ENCODE assay signal across 8 mouse cellular contexts in the genomic region with DNA sequence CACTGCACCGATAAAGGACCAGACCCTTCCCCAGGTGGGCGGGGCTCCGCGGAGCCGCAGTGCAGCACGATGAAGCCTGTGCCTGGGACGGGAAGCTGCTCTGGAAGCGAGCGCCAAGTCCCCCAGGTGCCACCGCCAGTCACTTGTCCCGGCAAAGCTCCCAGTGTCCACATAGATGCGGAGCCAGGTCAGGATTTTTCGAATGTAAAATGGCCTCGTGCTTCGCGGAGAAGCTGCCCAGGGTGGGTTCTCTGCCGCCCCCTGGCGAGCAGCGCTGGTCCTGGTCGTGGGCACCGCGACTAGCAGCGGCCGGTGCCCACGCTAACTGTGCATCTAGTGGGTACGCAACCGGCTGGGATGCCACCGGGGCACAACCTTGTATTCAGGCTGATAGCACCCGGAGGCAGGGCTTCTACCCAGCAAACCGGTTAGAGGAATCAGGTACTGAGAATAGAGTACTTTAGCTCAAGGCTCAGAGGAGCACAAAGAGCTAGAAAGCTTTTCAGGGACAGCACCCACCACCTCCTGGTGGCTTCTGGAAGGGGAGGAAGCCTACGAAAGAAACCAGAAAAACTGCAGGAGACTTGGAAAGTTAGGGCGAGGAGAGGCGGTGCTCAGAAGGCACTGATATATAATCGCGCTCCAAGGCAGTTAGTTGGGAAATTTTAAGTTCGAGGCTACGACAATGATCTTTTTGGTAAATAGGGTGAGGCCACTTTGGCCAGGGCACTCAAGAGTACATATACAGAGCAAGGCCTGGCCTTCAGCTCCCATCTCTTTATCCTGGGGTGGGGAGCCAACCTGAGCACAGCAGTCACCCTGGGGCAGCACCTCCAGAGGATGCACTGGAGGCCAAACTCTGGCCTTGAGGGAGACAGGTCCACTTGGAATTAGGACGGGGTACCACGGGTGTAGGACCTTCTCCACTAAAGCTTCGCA. TPM values are rescaled to one million over a fixed set of nuclear protein-coding genes. Genes with fewer than 3 reads are reported as not detected.
A peak's percentile ranks its signal among the peaks of the same experiment; 100 is the strongest.
DNase-seq lines count a peak whose midpoint lies in the region; ATAC-seq and TF ChIP-seq lines count a peak whose summit lies in the region.

No protein-coding gene starts in this region.

- H3K4me2 ChIP-seq in heart, embryonic 16.5 days (ENCODE audit: low read depth, low read length), result peak overlapping the region; percentile 78
- peak overlapping the region; percentile 82 for H3K4me2 ChIP-seq in liver, postnatal 0 days (ENCODE audit: low read depth, low read length)
- H3K4me2 ChIP-seq in neural tube, embryonic 13.5 days, result peak overlapping the region; percentile 68
- peak overlapping the region; percentile 75 for H3K4me2 ChIP-seq in stomach, postnatal 0 days (replicated peaks; ENCODE audit: low read depth)

- peak overlapping the region; percentile 76 for H3K9ac ChIP-seq in heart, embryonic 16.5 days (ENCODE audit: low read length)
- peak overlapping the region; percentile 54 for H3K9ac ChIP-seq in liver, postnatal 0 days (replicated peaks)
- peak overlapping the region; percentile 80 for H3K9ac ChIP-seq in neural tube, embryonic 13.5 days
- H3K9ac ChIP-seq in stomach, postnatal 0 days (ENCODE audit: low read length), result peak overlapping the region; percentile 70

- peak overlapping the region; percentile 52 for H3K4me3 ChIP-seq in forebrain, embryonic 10.5 days
- H3K4me3 ChIP-seq in heart, embryonic 16.5 days (ENCODE audit: low read length), result peak overlapping the region; percentile 55
- H3K4me3 ChIP-seq in liver, postnatal 0 days (ENCODE audit: low read depth, low read length), result peak overlapping the region; percentile 51
- peak overlapping the region; percentile 41 for H3K4me3 ChIP-seq in neural tube, embryonic 13.5 days
- peak overlapping the region; percentile 49 for H3K4me3 ChIP-seq in stomach, postnatal 0 days (ENCODE audit: low read depth, low read length)

- peaks cover 57% of the 10 kb centered on the region for H3K4me1 ChIP-seq in forebrain, embryonic 10.5 days
- H3K4me1 ChIP-seq in heart, embryonic 16.5 days (ENCODE audit: control insufficient read depth, insufficient read depth, low read length), result peaks cover 28% of the 10 kb centered on the region
- H3K4me1 ChIP-seq in liver, postnatal 0 days (ENCODE audit: insufficient read depth), result peaks cover 21% of the 10 kb centered on the region
- peaks cover 35% of the 10 kb centered on the region for H3K4me1 ChIP-seq in neural tube, embryonic 13.5 days (replicated peaks)
- peaks cover 5% of the 10 kb centered on the region; the same call in 1 of the 2 replicates for H3K4me1 ChIP-seq in stomach, postnatal 0 days (replicated peaks; ENCODE audit: control insufficient read depth, insufficient read depth)

- H3K27ac ChIP-seq in forebrain, embryonic 10.5 days, result peak overlapping the region; percentile 98
- H3K27ac ChIP-seq in heart, embryonic 16.5 days (ENCODE audit: low read length), result peak overlapping the region; percentile 44
- H3K27ac ChIP-seq in liver, postnatal 0 days (ENCODE audit: low read depth), result peak overlapping the region; percentile 60; the same call in 1 of the 2 replicates
- H3K27ac ChIP-seq in neural tube, embryonic 13.5 days (replicated peaks), result peak overlapping the region; percentile 96
- H3K27ac ChIP-seq in stomach, postnatal 0 days (replicated peaks), result peak overlapping the region; percentile 53; the same call in 1 of the 2 replicates

- H3K27me3 ChIP-seq in forebrain, embryonic 10.5 days (ENCODE audit: poor library complexity, severe bottlenecking), result peaks cover 14% of the 10 kb centered on the region; the same call in 1 of the 2 replicates
- no peaks in the 10 kb centered on the region for H3K27me3 ChIP-seq in heart, embryonic 16.5 days (ENCODE audit: control insufficient read depth, insufficient read depth, low read length)
- peaks cover 7% of the 10 kb centered on the region; the same call in 1 of the 2 replicates for H3K27me3 ChIP-seq in liver, postnatal 0 days (ENCODE audit: insufficient read depth, low read length)
- H3K27me3 ChIP-seq in neural tube, embryonic 13.5 days, result no peaks in the 10 kb centered on the region
- H3K27me3 ChIP-seq in stomach, postnatal 0 days (ENCODE audit: control insufficient read depth, insufficient read depth, low read length), result no peaks in the 10 kb centered on the region

- H3K36me3 ChIP-seq in forebrain, embryonic 10.5 days (replicated peaks), result peaks cover 18% of the 10 kb centered on the region
- peaks cover 5% of the 10 kb centered on the region; the same call in 1 of the 2 replicates for H3K36me3 ChIP-seq in heart, embryonic 16.5 days (ENCODE audit: control insufficient read depth, insufficient read depth)
- H3K36me3 ChIP-seq in liver, postnatal 0 days (replicated peaks; ENCODE audit: insufficient read depth, low read length), result no peaks in the 10 kb centered on the region; the same call in 1 of the 2 replicates
- H3K36me3 ChIP-seq in neural tube, embryonic 13.5 days, result peaks cover 7% of the 10 kb centered on the region
- H3K36me3 ChIP-seq in stomach, postnatal 0 days (ENCODE audit: control insufficient read depth, insufficient read depth, low read length), result no peaks in the 10 kb centered on the region; the same call in 1 of the 2 replicates

- TF ChIP-seq CTCF in liver, postnatal 0 days (IDR thresholded peaks at IDR 0.05; ENCODE audit: low read depth), result peak; percentile 92
- TF ChIP-seq CTCF in stomach, postnatal 0 days (IDR thresholded peaks at IDR 0.05; ENCODE audit: low read depth), result peak; percentile 90

- peaks cover 5% of the 10 kb centered on the region; the same call in 1 of the 2 replicates for H3K9me3 ChIP-seq in forebrain, embryonic 10.5 days
- H3K9me3 ChIP-seq in heart, embryonic 16.5 days (replicated peaks; ENCODE audit: control insufficient read depth, low read length), result no peaks in the 10 kb centered on the region
- no peaks in the 10 kb centered on the region for H3K9me3 ChIP-seq in liver, postnatal 0 days (ENCODE audit: low read length)
- no peaks in the 10 kb centered on the region for H3K9me3 ChIP-seq in neural tube, embryonic 13.5 days
- no peaks in the 10 kb centered on the region for H3K9me3 ChIP-seq in stomach, postnatal 0 days (ENCODE audit: control insufficient read depth, low read length)

- 0 out of 2 replicates have a peak, but pooled peaks have one; percentile 11 for ATAC-seq in heart, embryonic 16.5 days (replicated peaks; ENCODE audit: extremely low read depth, insufficient read depth, low FRiP score)
- ATAC-seq in liver, postnatal 0 days, result peak; percentile 65
- peak; percentile 67 for ATAC-seq in neural tube, embryonic 13.5 days (ENCODE audit: low read depth)
- ATAC-seq in stomach, postnatal 0 days (ENCODE audit: low FRiP score, low TSS enrichment), result peak; percentile 59

- DNase-seq in CD4-positive, CD25-positive, alpha-beta regulatory T cell, adult 2 months (ENCODE audit: low read depth, low spot score), result peak; percentile 91
- peak; percentile 68 for DNase-seq in c-Kit-positive CD71-negative TER-119-negative erythroid progenitor cells, embryonic 14.5 days (ENCODE audit: low read depth)
- DNase-seq in forebrain, embryonic 10.5 days (ENCODE audit: extremely low spot score, low spot score), result peak; percentile 80
- DNase-seq in kidney, postnatal 14 days, result peak; percentile 85
- peak; percentile 88 for DNase-seq in liver, postnatal 0 days
- DNase-seq in stomach, postnatal 0 days (ENCODE audit: low spot score), result peak; percentile 88

- 4% methylated on average over 40 of the region's 40 CpGs for WGBS in forebrain, embryonic 10.5 days
- 9% methylated on average over 40 of the region's 40 CpGs for WGBS in heart, embryonic 16.5 days
- WGBS in liver, postnatal 0 days (ENCODE audit: insufficient replicate concordance), result 8% methylated on average over 40 of the region's 40 CpGs
- 7% methylated on average over 40 of the region's 40 CpGs for WGBS in neural tube, embryonic 13.5 days
- WGBS in stomach, postnatal 0 days, result 8% methylated on average over 40 of the region's 40 CpGs

- TF ChIP-seq EP300 in liver, postnatal 0 days (IDR thresholded peaks at IDR 0.05; ENCODE audit: low read depth), result no peak
- TF ChIP-seq EP300 in stomach, postnatal 0 days (optimal IDR thresholded peaks at IDR 0.05), result no peak

RNA-seq across cellular contexts. Expression of gene Tmem209, which starts 49.5 kb away (rescaled TPM):
- polyA plus RNA-seq in forebrain, embryonic 10.5 days (2016; fragmentation: Nextera tagmentation; extraction: Ambion mirVana), result 54.3 and 56.6 TPM in 2 replicates
- polyA plus RNA-seq in heart, embryonic 16.5 days (2015; fragmentation: Nextera tagmentation; extraction: Ambion mirVana), result 21.7 and 27.6 TPM in 2 replicates
- polyA plus RNA-seq in liver, postnatal 0 days (2015; fragmentation: Nextera tagmentation; extraction: Ambion mirVana), result 10.8 and 12.6 TPM in 2 replicates
- polyA plus RNA-seq in neural tube, embryonic 13.5 days (2015; fragmentation: Nextera tagmentation; extraction: Ambion mirVana), result 28.3 and 28.4 TPM in 2 replicates
- polyA plus RNA-seq in stomach, postnatal 0 days (2015; fragmentation: Nextera tagmentation; extraction: Ambion mirVana), result 13.0 and 13.7 TPM in 2 replicates

RNA-seq across cellular contexts. Expression of gene Ssmem1, which starts 49.6 kb away (rescaled TPM):
- 0.16 and 0.34 TPM in 2 replicates for polyA plus RNA-seq in forebrain, embryonic 10.5 days (2016; fragmentation: Nextera tagmentation; extraction: Ambion mirVana)
- polyA plus RNA-seq in heart, embryonic 16.5 days (2015; fragmentation: Nextera tagmentation; extraction: Ambion mirVana), result 0.12 TPM in 1 of 2 replicates, not detected in the other
- not detected in 2 replicates for polyA plus RNA-seq in liver, postnatal 0 days (2015; fragmentation: Nextera tagmentation; extraction: Ambion mirVana)
- not detected in 2 replicates for polyA plus RNA-seq in neural tube, embryonic 13.5 days (2015; fragmentation: Nextera tagmentation; extraction: Ambion mirVana)
- polyA plus RNA-seq in stomach, postnatal 0 days (2015; fragmentation: Nextera tagmentation; extraction: Ambion mirVana), result not detected in 2 replicates

RNA-seq across cellular contexts. Expression of gene Klhdc10, which starts 58.4 kb away (rescaled TPM):
- polyA plus RNA-seq in forebrain, embryonic 10.5 days (2016; fragmentation: Nextera tagmentation; extraction: Ambion mirVana), result 27.2 and 27.5 TPM in 2 replicates
- polyA plus RNA-seq in heart, embryonic 16.5 days (2015; fragmentation: Nextera tagmentation; extraction: Ambion mirVana), result 16.8 and 19.0 TPM in 2 replicates
- polyA plus RNA-seq in liver, postnatal 0 days (2015; fragmentation: Nextera tagmentation; extraction: Ambion mirVana), result 6.4 and 6.9 TPM in 2 replicates
- 27.8 and 31.4 TPM in 2 replicates for polyA plus RNA-seq in neural tube, embryonic 13.5 days (2015; fragmentation: Nextera tagmentation; extraction: Ambion mirVana)
- polyA plus RNA-seq in stomach, postnatal 0 days (2015; fragmentation: Nextera tagmentation; extraction: Ambion mirVana), result 6.0 and 6.3 TPM in 2 replicates

Comparison
In these comparisons a context has a peak if more than half of its experiments do, and no peak if none do; other contexts are left out.
1. Peak in every context shown above with its lines: DNase-seq, ATAC-seq, H3K4me3 ChIP-seq and H3K27ac ChIP-seq.
2. H3K27ac ChIP-seq: peak in every context shown above with its lines; median percentile 98 in forebrain, embryonic 10.5 days; 96 in neural tube, embryonic 13.5 days; 60 in liver, postnatal 0 days; 53 in stomach, postnatal 0 days; 44 in heart, embryonic 16.5 days.
3. ATAC-seq: peak in every context shown above with its lines; median percentile 67 in neural tube, embryonic 13.5 days; 65 in liver, postnatal 0 days; 59 in stomach, postnatal 0 days; 11 in heart, embryonic 16.5 days.